Mouse (Mus musculus) retina, adult 2 months (tissue): ENCODE data around the gene Dqx1.

Experiments used
- DNase-seq: peaks from one replicate; pipeline ENCODE4 v3.0.0-alpha.2; 2012; ENCODE audit warnings: low read depth, low spot score

Dqx1 gene

DNA sequence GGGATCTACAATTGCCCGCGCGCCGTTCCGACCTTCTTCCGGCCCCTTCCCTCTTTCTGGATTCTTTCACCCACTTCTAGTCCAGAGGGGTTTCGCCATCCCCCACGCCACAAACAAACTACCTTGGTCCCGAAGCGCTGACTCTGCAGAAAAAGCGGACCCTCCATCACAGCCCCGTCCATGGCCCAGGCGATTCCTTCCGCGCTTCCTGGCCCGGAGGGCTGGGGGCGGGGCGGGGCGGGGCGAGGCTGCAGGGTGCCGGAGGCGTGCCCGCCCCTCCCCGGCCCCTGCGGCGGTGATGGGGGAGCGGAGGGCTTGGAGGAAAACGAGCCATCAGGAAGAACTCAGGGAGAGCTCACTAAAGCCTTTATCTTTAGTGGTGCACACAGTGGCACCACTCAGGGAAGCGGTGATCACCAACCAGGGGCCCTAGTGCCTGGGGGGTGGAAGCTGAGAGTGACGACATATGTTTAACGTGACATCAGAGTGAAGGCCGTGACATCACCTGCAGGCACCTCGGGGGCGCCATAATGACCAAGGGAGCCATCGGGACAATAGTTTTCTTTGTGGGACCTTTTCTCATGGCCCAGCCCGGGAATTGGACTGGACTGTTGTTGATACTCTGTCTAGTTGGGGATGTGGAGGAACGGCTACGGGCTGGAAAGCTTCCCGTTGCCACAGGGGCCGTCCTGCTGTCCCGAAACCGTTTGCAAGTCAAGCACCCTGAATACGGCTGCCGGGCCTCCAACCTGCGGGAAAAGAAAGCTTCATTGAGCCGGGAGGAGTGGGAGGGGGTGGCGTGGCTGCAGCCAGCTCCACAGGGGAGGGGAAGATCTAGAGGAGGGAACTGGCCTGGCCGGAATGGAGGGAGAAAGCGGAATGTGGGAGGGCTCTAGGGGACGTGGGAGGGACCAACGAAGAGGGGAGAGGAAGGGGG lies 24.1 kb upstream of the Dqx1 start, which contains the start of the genes Dok1 and Loxl3:
TSS of gene Dok1 (minus strand) at position 223 of the 937 bp plus-strand sequence.
TSS of gene Loxl3 (plus strand) at position 925 of the 937 bp plus-strand sequence.
- DNase-seq = no peak

DNA sequence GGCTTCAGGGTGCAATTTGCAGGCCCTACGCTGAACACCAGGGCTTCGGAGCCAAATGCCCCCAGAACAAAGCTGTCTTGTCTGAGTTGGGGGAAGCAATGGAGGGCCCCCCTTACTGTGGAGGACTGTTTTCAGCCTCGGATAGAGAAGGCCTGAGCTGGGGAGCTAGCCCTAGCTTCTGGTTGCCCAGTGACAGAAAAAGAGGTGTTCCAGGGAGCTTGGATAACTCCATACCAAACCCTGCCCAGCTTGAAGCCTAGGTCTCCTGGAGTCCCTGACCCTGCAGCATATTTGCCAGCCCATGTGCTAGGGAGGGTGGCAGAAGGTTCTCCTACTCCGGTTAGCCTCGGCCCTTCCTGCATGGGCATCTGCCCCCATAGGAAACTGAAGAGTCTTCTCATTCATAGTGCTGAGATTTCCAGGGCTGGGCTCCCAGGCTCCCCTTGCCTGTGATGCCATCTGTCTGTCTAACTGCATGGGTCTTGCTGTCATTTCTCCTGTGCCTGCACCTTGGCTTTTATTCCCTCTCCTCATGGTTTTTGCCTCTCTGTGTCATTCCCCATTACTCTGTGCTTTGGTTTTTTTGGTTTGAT lies 23.1 kb upstream of the Dqx1 start:
- no peak for DNase-seq

DNA sequence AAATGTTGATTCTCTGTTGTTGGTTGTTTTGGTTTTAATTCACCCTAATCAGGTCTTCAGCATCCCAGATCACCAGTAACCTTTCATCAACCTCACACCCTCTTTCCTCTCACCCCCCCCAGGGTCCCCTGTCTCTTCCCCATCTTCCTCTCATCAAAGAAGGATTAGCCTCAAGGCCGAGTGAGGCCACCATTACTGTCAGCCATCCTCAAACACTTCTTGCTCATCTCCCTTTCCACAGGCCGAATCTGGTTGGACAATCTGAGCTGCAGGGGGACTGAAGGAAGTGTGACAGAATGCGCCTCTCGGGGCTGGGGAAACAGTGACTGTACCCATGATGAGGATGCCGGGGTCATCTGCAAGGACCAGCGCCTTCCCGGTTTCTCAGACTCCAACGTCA lies 20.5 kb upstream of the Dqx1 start:
- DNase-seq = no peak

DNA sequence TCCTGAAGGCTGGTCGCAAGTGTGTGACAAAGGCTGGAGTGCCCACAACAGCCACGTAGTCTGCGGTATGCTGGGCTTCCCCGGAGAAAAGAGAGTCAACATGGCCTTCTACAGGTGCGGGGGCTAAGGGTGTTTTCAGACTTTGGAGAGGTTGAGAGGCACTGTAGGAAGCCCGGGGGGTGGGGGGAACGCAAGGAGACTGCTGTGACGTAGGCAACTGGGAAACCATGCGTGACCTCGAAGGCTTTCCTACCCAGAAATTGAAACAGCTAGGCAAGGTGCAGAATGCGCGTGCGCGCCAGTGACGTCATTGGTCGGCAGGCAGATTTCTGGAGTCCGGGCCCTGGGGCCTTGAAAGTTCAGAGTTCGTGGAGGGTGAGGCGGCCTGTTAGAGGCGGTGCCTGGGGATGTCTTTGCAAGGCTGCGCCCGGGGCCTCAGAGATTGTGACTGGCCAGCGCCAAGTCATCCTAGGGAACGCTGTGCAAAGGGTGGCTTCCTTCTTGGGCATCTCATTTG lies 19.1 kb upstream of the Dqx1 start:
- peak; percentile 52 for DNase-seq

DNA sequence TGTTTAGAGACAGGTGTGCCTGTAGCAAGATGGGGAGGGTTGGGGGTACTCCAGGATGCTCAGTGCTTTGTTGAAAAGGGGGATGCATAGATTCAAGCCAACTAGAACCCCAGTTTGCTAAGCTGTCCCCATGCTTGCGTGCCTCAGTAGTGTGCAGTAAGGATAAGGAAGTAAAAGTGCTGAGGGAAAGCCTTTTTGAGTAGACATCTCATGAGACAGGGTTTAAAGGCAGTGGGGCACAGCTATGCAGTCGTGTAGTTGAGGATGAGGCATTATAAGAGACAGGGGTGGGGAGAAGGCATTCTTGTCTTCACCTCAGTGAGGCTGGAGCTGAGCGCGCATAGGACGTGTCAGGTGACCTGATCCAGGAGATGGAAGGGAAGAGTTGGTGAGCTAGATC lies 17.0 kb upstream of the Dqx1 start:
- no peak for DNase-seq

DNA sequence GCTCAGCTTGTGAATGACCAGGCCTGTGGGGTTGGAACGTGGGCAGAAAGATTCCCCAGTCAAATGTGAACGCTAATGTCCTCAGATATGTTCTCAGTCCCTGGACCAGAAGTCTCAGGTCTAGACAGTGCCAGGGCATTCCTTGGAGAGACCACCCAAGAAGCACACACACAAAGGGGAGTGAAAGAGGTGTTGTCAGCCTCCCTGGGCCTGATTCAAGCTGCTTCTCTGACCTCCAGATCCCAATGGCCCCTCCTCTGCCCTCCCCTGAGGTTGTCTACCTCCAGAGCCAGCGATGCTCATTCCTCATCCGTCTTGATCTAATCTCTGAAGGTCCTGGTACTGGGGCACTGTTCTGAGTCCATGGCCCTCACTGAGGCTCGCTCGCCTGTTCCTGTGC lies 14.1 kb upstream of the Dqx1 start:
- no peak for DNase-seq

DNA sequence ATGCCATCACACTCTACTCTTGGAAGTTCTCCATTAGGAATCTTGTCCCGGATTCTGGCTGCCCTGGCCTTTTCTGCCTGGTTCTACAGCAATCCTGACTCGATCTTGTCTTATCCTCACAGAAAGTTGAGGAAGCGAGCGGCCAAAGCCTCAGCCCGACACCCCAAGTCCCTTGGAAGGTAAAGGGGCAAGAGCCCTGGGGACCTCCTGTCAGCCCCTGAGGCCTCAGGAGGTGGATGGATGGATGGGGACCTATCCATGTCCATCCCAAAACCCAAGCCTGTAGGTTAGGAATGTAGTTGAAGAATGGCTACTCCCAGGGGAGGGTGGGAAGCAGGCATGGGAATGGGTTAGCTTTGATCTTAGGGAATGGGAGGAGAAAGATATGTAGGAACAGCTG lies 13.7 kb upstream of the Dqx1 start:
- no peak for DNase-seq

DNA sequence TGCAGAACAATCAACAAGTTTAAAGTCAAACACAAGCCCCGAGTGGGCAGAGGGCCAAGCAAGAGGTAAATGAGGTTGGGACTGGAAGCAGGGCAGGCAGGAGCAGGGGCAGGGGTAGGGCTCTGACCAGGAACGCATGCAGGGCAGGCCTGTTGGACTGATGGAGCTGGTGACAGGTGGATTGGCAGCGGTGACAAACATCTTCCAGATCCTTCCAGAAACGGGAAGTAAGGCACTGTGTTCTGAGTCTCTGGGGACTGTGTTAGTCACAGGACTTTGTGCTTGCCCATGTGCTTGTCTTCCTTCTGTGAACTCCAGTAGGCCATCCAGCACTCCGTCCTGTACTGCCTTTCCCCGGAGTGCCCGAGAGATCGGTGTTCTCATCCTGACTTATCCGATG lies 12.9 kb upstream of the Dqx1 start:
- DNase-seq = no peak

DNA sequence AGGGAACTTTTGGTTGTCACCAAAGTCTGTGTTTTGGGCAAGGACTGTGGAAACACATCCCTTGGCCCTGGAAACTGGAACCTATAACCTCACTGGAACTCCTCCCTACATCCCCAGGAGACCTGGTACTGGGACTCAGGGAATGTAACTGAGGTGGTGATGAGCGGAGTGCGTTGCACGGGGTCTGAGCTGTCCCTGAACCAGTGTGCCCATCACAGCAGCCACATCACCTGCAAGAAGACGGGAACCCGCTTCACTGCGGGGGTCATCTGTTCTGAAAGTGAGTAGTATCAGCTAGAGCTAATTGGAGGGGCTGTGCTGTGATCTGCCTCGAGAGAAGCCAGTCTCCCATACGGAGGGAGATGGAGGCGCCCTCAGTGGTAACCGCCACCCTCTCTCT lies 8.3 kb upstream of the Dqx1 start:
- DNase-seq = no peak

DNA sequence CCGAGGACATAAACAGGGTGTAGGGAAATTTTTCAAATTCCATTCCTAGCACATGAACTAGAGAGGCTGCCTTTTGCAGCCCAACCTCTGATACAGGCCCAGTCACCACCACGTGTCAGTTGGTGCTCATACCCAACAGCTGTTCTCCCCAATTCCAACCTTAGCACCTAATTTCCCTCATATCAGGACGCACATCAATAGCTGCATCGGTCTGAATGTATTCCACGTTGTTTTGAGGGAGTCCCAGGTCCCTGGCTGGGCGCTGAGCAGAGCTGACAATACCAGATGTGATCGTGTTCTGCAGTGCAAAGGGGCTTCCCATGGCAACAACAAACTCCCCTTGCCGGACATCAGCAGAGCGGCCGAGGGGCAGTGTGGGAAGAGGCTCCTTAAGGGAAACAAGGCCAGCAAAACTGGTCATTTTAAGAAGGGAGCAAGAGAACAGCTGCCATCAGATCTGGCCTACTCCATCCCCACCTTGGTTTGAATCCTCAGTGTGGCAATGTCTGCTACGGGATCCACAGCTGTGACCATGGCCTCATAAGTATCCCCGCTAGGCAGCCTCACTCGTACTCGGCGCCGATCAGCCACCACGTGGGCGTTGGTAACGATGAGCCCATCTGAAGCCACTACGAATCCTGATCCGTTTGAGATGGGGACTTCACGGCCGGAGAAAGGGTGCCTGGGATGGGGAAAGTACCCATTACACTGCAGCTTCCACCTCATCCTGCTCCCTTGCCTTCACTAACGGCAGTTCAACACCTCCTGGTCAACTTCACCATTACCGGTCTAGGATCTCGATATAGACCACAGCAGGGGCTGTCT lies 4.3 kb upstream of the Dqx1 start:
- DNase-seq = no peak

DNA sequence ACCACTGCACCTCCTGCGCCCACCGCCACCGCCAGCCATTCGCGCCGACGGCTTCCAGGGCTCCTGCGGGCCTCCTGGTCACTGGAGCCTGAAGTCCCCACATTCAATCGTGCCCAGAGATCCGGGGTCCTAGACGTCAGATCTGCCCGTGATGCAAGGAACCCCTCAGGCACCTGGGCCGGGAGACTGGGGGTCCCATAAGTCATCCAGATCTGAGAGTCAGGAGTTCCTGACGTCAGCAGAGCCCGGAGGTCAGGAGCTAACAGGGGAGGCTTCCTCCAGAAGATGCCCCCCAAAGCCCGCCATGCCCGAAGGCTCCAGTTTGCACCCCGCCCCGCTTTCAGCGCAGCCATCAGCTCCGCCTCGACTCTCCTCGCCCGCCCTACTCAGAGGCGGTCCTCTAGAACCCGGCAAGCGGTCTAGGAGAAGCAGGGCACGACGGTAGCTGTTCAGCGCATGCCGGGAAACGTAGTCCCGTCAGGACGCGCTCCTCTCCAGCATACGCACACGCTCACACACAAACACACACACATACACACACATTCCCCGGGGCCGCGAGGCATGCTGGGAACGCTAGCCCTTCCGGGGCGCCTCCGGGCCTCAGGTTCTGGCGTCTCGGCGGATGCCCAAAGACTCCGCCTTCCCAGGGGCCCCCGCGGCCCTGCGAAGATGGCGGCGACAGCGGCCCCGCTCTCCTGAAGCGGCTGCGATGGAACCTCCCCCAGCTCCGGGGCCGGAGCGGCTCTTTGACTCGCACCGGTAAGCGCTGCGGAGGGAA lies 3.4 kb upstream of the Dqx1 start, which contains the start of gene Aup1:
TSS of gene Aup1 (plus strand) at position 448 of the 778 bp plus-strand sequence.
- DNase-seq = peak; percentile 98

DNA sequence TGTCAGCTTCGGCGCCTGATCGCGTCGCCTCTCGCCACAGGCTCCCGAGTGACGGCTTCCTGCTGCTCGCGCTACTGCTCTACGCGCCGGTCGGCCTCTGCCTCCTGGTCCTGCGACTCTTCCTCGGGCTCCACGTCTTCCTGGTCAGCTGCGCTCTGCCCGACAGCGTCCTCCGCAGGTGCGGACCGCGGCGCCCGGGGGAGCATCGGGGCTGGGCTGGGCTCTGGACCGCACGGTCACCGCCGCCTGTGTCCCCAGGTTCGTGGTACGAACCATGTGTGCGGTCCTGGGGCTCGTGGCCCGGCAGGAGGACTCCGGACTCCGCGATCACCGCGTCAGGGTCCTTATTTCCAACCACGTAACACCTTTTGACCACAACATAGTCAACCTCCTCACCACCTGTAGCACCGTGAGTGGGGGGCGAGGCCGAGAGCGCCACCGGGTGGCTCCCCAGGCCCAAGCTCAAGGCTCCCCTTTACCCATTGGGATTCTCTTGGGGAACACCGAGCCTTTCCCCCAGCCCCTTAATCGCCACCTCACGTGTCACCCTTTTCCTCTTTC lies 2.7 kb upstream of the Dqx1 start, which contains the start of gene Htra2:
TSS of gene Htra2 (minus strand) at position 403 of the 561 bp plus-strand sequence.
- no peak for DNase-seq

DNA sequence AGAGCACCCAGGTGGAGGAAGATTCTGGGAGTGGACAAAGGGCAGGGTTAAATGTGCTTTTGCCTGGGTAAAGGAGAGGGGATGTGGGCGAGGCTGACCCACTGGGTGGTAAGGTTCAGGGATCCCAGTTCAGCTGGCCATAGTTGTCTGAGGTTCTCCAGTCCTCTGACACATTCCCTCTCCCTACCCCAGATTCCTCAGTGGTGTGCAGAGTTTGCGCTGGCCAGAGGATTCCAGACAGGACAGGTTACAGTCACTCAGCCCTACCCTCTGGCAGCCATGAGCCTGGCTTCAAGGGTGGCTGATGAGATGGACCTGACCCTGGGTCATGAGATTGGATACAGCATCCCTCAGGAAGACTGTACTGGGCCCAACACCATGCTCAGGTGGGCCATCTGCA lies 1.1 kb downstream of the Dqx1 start:
- no peak for DNase-seq

DNA sequence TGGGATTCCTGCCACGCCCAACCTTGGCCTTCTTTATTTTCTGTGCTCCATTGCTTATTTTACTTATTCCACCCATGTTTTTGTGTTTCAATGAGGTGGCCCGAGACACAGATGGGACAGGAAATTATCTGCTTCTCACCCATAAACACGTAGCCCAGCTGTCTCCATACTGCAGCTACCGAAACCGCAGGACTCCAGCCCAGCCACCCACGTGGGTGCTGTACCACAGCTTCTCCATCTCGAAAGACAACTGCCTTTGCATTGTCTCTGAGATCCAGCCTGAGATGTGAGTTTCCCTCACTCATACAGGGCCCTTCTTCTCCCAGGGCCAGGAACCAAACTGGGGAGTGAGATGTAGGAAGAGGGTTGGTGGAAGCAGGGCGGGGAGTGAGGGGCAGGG lies 8.4 kb downstream of the Dqx1 start:
- DNase-seq = no peak

DNA sequence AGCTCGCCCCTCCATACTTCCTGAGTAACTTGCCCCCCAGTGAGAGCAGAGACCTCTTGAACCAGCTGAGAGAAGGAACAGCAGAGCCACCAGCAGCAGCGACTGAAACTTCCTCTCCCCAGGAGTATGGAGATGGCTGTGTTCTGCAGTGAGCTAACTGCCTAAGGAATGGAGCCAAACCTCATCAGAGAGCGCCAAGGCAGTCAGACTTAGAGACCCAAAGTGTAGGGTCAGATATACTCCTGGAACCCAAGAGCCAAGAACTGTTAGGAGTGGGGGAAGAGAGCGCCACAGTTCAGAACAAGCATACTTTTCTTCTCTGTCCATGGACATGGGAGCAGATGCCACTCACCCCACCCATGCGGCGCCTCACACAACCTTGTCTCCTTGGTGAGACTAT lies 8.8 kb downstream of the Dqx1 start:
- no peak for DNase-seq

DNA sequence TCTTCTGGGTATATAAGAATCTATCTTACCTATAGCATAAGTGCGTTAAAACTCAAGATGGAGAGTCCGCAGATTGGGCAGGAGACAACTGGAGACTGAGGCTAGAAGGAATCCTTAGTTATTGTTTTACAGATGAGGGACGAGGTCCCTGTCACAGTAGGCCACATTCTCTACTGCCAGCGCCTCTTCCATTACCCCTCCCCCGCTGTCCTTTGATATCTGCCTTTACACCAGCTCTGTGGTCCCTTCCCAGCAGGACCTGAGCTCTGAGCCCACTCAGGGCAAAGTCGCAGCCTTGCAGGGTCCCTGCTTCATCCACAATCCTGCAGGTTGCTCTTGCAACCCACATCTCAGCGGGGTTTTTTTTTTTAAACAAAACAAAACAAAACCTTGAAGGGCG lies 10.6 kb downstream of the Dqx1 start:
- DNase-seq = no peak

DNA sequence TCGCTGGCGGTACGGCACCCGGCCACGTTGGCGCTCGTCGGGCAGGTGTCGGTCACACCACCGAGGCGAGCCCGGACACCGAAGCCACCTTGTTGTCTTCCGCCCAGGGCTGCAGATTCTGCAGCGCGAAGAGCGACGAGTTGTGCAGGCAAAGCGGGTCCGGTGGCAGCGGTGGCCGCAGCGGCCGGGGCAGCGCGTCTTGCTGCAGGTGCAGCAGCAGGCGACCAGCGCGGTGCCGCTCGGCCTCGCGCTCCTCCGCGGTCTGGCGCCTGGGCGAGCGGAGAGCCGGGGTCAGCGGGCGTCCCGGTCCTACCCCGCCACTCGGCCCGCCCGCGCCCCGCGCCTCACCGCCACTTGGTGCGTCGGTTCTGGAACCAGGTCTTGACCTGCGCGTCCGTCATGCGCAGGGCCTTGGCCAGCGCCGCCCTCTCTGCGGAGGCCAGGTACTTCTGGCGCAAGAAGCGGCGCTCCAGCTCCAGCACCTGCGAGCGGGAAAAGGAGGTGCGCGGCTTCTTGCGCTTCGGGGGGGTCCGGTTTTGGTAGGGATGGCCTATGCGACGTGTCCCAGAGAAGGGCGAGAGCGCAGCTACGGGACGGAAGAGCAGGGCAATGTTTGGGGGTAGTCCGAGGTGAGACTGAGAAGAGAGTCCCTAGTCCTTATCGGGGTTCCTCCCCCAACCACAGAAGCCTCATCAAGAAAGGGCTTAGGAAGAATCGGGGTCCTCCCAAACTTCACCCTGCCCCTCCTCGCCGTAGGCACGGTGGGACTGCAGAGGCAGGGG lies 11.3 kb downstream of the Dqx1 start:
- no peak for DNase-seq

DNA sequence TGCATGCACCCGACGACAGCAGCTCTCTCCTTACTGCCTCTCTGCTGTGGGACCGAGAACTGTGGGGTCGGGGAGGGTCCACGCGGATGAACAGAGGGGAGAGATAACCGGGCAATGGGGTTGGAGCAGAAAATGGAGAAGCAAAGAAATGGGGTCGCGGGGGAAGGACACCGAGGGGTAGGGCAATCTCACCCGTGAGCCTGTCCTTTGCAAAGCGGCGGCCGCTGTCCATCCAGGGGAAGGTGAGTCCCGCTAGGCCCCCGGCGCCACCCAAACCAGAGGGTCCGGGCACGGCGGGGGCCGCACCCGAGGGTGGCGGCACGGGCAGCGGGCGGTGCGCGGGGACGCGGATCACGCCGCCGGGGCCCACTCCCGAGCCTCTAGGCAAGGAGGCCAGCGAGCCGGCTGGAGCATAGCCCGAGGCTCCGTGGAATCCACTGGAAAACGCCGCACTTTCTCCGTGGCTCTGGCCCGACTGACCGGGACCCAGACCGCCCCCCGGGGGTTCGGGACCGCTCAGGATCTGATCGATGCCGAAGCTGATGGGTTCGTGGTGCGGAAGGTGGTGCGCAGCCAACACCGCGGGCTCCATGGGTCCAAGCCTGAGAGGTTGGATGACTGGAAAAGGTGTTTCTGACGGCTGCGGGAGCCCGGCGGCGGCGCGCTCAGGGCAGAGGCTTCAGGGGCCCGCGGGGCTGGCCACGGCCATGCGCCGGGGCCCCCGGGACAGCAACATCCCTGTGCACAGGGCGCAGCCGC lies 12.0 kb downstream of the Dqx1 start:
- DNase-seq = no peak

DNA sequence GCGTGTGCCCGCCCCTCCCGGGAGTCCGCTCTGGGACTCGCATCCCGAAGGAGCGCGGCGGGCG lies 12.4 kb downstream of the Dqx1 start, which contains the start of gene Tlx2:
TSS of gene Tlx2 (minus strand) at position 47 of the 64 bp plus-strand sequence.
- no peak for DNase-seq
